Mouse (Mus musculus) liver, postnatal 0 days (tissue): ENCODE results near the gene Ndrg2.

ENCODE experiments used
- CTCF ChIP-seq: sonication (generic); IDR thresholded peaks from 2 replicates; pipeline ENCODE4 v1.5.1; 2016; ENCODE audit warnings: antibody characterized with exemption, low read depth
- EP300 ChIP-seq: IDR thresholded peaks from 2 replicates; pipeline ENCODE4 v1.6.1; 2016; ENCODE audit warnings: antibody characterized with exemption, low read depth, mild to moderate bottlenecking

GRCm38 (mm10) chr14:51892191-51892939 is 21.6 kb downstream of the Ndrg2 start, which contains the start of gene Slc39a2:
- TF ChIP-seq CTCF (no peak), EP300 (no peak)
